Mouse (Mus musculus) heart, embryonic 16.5 days (tissue): ENCODE data around the gene Kidins220. TPM values are rescaled to one million over a fixed set of nuclear protein-coding genes. Genes with fewer than 3 reads are reported as not detected.
A peak's percentile ranks its signal among the peaks of the same experiment; 100 is the strongest.

Source experiments
- ATAC-seq: fragments of 200-750 bp; cut with Nextera tagmentation; replicated peaks from 2 replicates; pipeline ENCODE4 v1.8.0; 2017; ENCODE audit warnings: moderate number of reproducible peaks; ENCODE audit not compliant: insufficient read depth, low FRiP score; ENCODE audit errors: extremely low read depth
- H3K27ac ChIP-seq: fragments of 300-500 bp; sonication (generic); 2 replicates; pipeline ENCODE4 v1.5.1; 2014; ENCODE audit warnings: mild to moderate bottlenecking, low read length, control low read depth, moderate library complexity
- H3K27me3 ChIP-seq: fragments of 300-500 bp; sonication (generic); 2 replicates; pipeline ENCODE4 v1.6.1; 2014; ENCODE audit warnings: low read length, mixed read lengths; ENCODE audit not compliant: control insufficient read depth, insufficient read depth
- H3K36me3 ChIP-seq: fragments of 300-500 bp; sonication (generic); 2 replicates; pipeline ENCODE4 v1.6.1; 2014; ENCODE audit not compliant: control insufficient read depth, insufficient read depth
- H3K4me1 ChIP-seq: fragments of 300-500 bp; sonication (generic); 2 replicates; pipeline ENCODE4 v1.6.1; 2014; ENCODE audit warnings: low read length, mixed read lengths; ENCODE audit not compliant: control insufficient read depth, insufficient read depth
- H3K4me2 ChIP-seq: fragments of 300-500 bp; sonication (generic); 2 replicates; pipeline ENCODE4 v1.6.1; 2014; ENCODE audit warnings: low read depth, mild to moderate bottlenecking, control low read depth, low read length
- H3K4me3 ChIP-seq: fragments of 300-500 bp; sonication (generic); 2 replicates; pipeline ENCODE4 v1.5.1; 2014; ENCODE audit warnings: mild to moderate bottlenecking, control low read depth, low read length
- H3K9ac ChIP-seq: fragments of 300-500 bp; sonication (generic); 2 replicates; pipeline ENCODE4 v1.6.1; 2014; ENCODE audit warnings: low read length, control low read depth
- H3K9me3 ChIP-seq: fragments of 300-500 bp; sonication (generic); replicated peaks from 2 replicates; pipeline ENCODE4 v1.6.1; 2016; ENCODE audit warnings: low read length; ENCODE audit not compliant: control insufficient read depth
- WGBS: fragments of 180-500 bp; shearing (Covaris S2); extraction: QIAGEN DNeasy Blood & Tissue Kit; methylation state at CpG from one replicate; pipeline ENCODE4 v1.1.7; 2014; 5-methylcytosine and 5-hydroxymethylcytosine counted together
- polyA plus RNA-seq: library from polyadenylated mRNA; unstranded; fragments of >200 nt; fragmentation: Nextera tagmentation; extraction: Ambion mirVana; gene quantifications from 2 replicates; pipeline ENCODE4 v1.2.1, GENCODE M21; 2015

Gene Kidins220
- polyA plus RNA-seq, 1 experiment from 2014 or later: 35.5 TPM

- Histone ChIP-seq H3K4me1 (no peaks in the 10 kb centered on the region), H3K36me3 (peaks cover 12% of the 10 kb centered on the region), H3K9me3 (peaks cover 4% of the 10 kb centered on the region; the same call in 1 of the 2 replicates), H3K4me2 (no peak overlapping the region), H3K27me3 (no peaks in the 10 kb centered on the region), H3K9ac (no peak overlapping the region), H3K27ac (no peak overlapping the region), H3K4me3 (no peak overlapping the region)
- 35% methylated on average over 9 of the region's 9 CpGs for WGBS
- no peak; the same call in 1 of the 2 replicates for ATAC-seq
These were observed 19.6 kb upstream of the Kidins220 start for GRCm38 (mm10) chr12:24955137-24955536.

- Histone ChIP-seq H3K4me2 (no peak overlapping the region), H3K36me3 (no peaks in the 10 kb centered on the region)
- 84% methylated on average over 3 of the region's 3 CpGs for WGBS
These were observed 16.2 kb upstream of the Kidins220 start for GRCm38 (mm10) chr12:24958526-24958925.

GRCm38 (mm10) chr12:24961821-24962220 is 12.9 kb upstream of the Kidins220 start:
- H3K36me3 ChIP-seq: no peaks in the 10 kb centered on the region
- H3K4me2 ChIP-seq: no peak overlapping the region
- ATAC-seq: no peak
- no peak overlapping the region for H3K4me3 ChIP-seq
- H3K9me3 ChIP-seq: peaks cover 4% of the 10 kb centered on the region
- no peak overlapping the region for H3K27ac ChIP-seq
- WGBS: 87% methylated on average over 7 of the region's 7 CpGs
- H3K27me3 ChIP-seq: no peaks in the 10 kb centered on the region
- no peak overlapping the region for H3K9ac ChIP-seq
- H3K4me1 ChIP-seq: peaks cover 11% of the 10 kb centered on the region

More at GRCm38 (mm10) chr12:24958526-24958925, 16.2 kb upstream of the Kidins220 start:
- H3K9me3 ChIP-seq: no peaks in the 10 kb centered on the region
- peaks cover 4% of the 10 kb centered on the region; the same call in 1 of the 2 replicates for H3K4me1 ChIP-seq
- no peaks in the 10 kb centered on the region for H3K27me3 ChIP-seq
- ATAC-seq: no peak
- H3K9ac ChIP-seq: no peak overlapping the region
- no peak overlapping the region for H3K4me3 ChIP-seq
- no peak overlapping the region for H3K27ac ChIP-seq

GRCm38 (mm10) chr12:24962362-24962967 is 12.3 kb upstream of the Kidins220 start:
- H3K9ac ChIP-seq: no peak overlapping the region
- H3K27ac ChIP-seq: no peak overlapping the region
- H3K36me3 ChIP-seq: no peaks in the 10 kb centered on the region

GRCm38 (mm10) chr12:24963393-24964022 is 11.2 kb upstream of the Kidins220 start:
- WGBS: 33% methylated on average over 13 of the region's 13 CpGs
- Histone ChIP-seq H3K36me3 (no peaks in the 10 kb centered on the region; the same call in 1 of the 2 replicates), H3K4me1 (peaks cover 11% of the 10 kb centered on the region), H3K9ac (peak overlapping the region; percentile 69), H3K4me2 (peak overlapping the region; percentile 66), H3K27ac (peak overlapping the region; percentile 76), H3K27me3 (no peaks in the 10 kb centered on the region), H3K9me3 (peaks cover 5% of the 10 kb centered on the region), H3K4me3 (peak overlapping the region; percentile 39)
- ATAC-seq: peak; percentile 60; the same call in 1 of the 2 replicates

More at GRCm38 (mm10) chr12:24962362-24962967, 12.3 kb upstream of the Kidins220 start:
- Histone ChIP-seq H3K27me3 (no peaks in the 10 kb centered on the region), H3K4me2 (no peak overlapping the region), H3K4me3 (no peak overlapping the region), H3K4me1 (peaks cover 11% of the 10 kb centered on the region), H3K9me3 (peaks cover 5% of the 10 kb centered on the region)
- no peak for ATAC-seq
- WGBS: 83% methylated on average over 11 of the region's 11 CpGs

- peaks cover 5% of the 10 kb centered on the region for H3K9me3 ChIP-seq
- H3K36me3 ChIP-seq: no peaks in the 10 kb centered on the region; the same call in 1 of the 2 replicates
- H3K9ac ChIP-seq: no peak overlapping the region
- no peak overlapping the region for H3K4me2 ChIP-seq
- WGBS: 88% methylated on average over 6 of the region's 6 CpGs
- no peak overlapping the region for H3K27ac ChIP-seq
- H3K4me3 ChIP-seq: no peak overlapping the region
- ATAC-seq: no peak
- peaks cover 11% of the 10 kb centered on the region for H3K4me1 ChIP-seq
- H3K27me3 ChIP-seq: no peaks in the 10 kb centered on the region
These were observed 9.3 kb upstream of the Kidins220 start for GRCm38 (mm10) chr12:24965406-24965805.

GRCm38 (mm10) chr12:24966046-24966445 is 8.7 kb upstream of the Kidins220 start:
- Histone ChIP-seq H3K36me3 (no peaks in the 10 kb centered on the region; the same call in 1 of the 2 replicates), H3K27me3 (no peaks in the 10 kb centered on the region), H3K27ac (no peak overlapping the region), H3K4me1 (peaks cover 11% of the 10 kb centered on the region), H3K9me3 (peaks cover 5% of the 10 kb centered on the region), H3K9ac (no peak overlapping the region), H3K4me3 (no peak overlapping the region), H3K4me2 (no peak overlapping the region)
- ATAC-seq: no peak
- WGBS: 77% methylated on average over 2 of the region's 2 CpGs

GRCm38 (mm10) chr12:24971490-24972200 is 3.1 kb upstream of the Kidins220 start:
- no peak overlapping the region for H3K4me3 ChIP-seq
- WGBS: 74% methylated on average over 5 of the region's 5 CpGs
- H3K9ac ChIP-seq: no peak overlapping the region
- H3K36me3 ChIP-seq: no peaks in the 10 kb centered on the region; the same call in 1 of the 2 replicates
- peaks cover 3% of the 10 kb centered on the region for H3K9me3 ChIP-seq
- no peaks in the 10 kb centered on the region for H3K27me3 ChIP-seq
- H3K27ac ChIP-seq: no peak overlapping the region
- H3K4me1 ChIP-seq: peaks cover 17% of the 10 kb centered on the region
- ATAC-seq: no peak
- no peak overlapping the region for H3K4me2 ChIP-seq
